Mouse (Mus musculus) large intestine, adult 2 months (tissue): ENCODE data around the gene Aars2. TPM values are rescaled to one million over a fixed set of nuclear protein-coding genes. Genes with fewer than 3 reads are reported as not detected.
A peak's percentile ranks its signal among the peaks of the same experiment; 100 is the strongest.

Experiments
- DNase-seq: peaks from one replicate; pipeline ENCODE4 v3.0.0-alpha.2; 2012; ENCODE audit warnings: low read depth, low spot score
- WGBS: fragments of 180-500 bp; shearing (Covaris S2); methylation state at CpG from one replicate; pipeline ENCODE4 v1.1.7; 2018; 5-methylcytosine and 5-hydroxymethylcytosine counted together
- polyA plus RNA-seq: library from polyadenylated mRNA; depleted of rRNA; stranded (reverse); fragments of >200 nt; gene quantifications from 2 replicates; pipeline ENCODE4 v1.2.3, GENCODE M21; 2012; rRNA removed

Aars2 gene
- 9.8 and 12.6 TPM in 2 replicates for polyA plus RNA-seq

GRCm38 (mm10) chr17:45506700-45507189 lies at the start of gene Aars2:
Gene Aars2 (plus strand): TSS chr17:45506841.
- WGBS, result 2% methylated on average over 42 of the region's 42 CpGs
- peak; percentile 70 for DNase-seq

- DNase-seq, result no peak
- WGBS, result 96% methylated on average over 5 of the region's 5 CpGs
Observed at GRCm38 (mm10) chr17:45457487-45457886, 49.2 kb upstream of the Aars2 start.

GRCm38 (mm10) chr17:45458516-45458915 lies 48.1 kb upstream of the Aars2 start:
- WGBS, result 81% methylated on average over 4 of the region's 4 CpGs
- DNase-seq, result no peak

GRCm38 (mm10) chr17:45459062-45459461 lies 47.6 kb upstream of the Aars2 start:
- WGBS, result 85% methylated on average over 8 of the region's 8 CpGs

GRCm38 (mm10) chr17:45462506-45462905 lies 44.1 kb upstream of the Aars2 start:
- DNase-seq, result no peak

More at GRCm38 (mm10) chr17:45459062-45459461, 47.6 kb upstream of the Aars2 start:
- no peak for DNase-seq

GRCm38 (mm10) chr17:45464255-45464654 lies 42.4 kb upstream of the Aars2 start:
- 86% methylated on average over 9 of the region's 9 CpGs for WGBS
- DNase-seq, result no peak

More at GRCm38 (mm10) chr17:45462506-45462905, 44.1 kb upstream of the Aars2 start:
- 91% methylated on average over 4 of the region's 4 CpGs for WGBS

GRCm38 (mm10) chr17:45466701-45467100 lies 39.9 kb upstream of the Aars2 start:
- 61% methylated on average over 2 of the region's 2 CpGs for WGBS

GRCm38 (mm10) chr17:45468302-45468701 lies 38.3 kb upstream of the Aars2 start:
- 81% methylated on average over 5 of the region's 5 CpGs for WGBS
- DNase-seq, result no peak

More at GRCm38 (mm10) chr17:45466701-45467100, 39.9 kb upstream of the Aars2 start:
- DNase-seq, result no peak

- 77% methylated on average over 7 of the region's 7 CpGs for WGBS
- DNase-seq, result no peak
Observed at GRCm38 (mm10) chr17:45470726-45471125, 35.9 kb upstream of the Aars2 start.

- WGBS, result 60% methylated on average over 6 of the region's 6 CpGs
- no peak for DNase-seq
Observed at GRCm38 (mm10) chr17:45473667-45474066, 33.0 kb upstream of the Aars2 start.

- no peak for DNase-seq
- 71% methylated on average over 8 of the region's 8 CpGs for WGBS
Observed at GRCm38 (mm10) chr17:45474146-45474545, 32.5 kb upstream of the Aars2 start.

GRCm38 (mm10) chr17:45474669-45475465 lies 31.8 kb upstream of the Aars2 start, which contains the start of gene Spats1:
Gene Spats1 (minus strand): TSS chr17:45475415.
- 5% methylated on average over 30 of the region's 30 CpGs for WGBS
- DNase-seq, result no peak

GRCm38 (mm10) chr17:45478234-45478825 lies 28.3 kb upstream of the Aars2 start:
- 11% methylated on average over 12 of the region's 12 CpGs for WGBS
- DNase-seq, result peak; percentile 52

GRCm38 (mm10) chr17:45480429-45480828 lies 26.2 kb upstream of the Aars2 start:
- no peak for DNase-seq
- 22% methylated on average over 2 of the region's 2 CpGs for WGBS

- 85% methylated on average over 7 of the region's 7 CpGs for WGBS
- DNase-seq, result no peak
Observed at GRCm38 (mm10) chr17:45485581-45485980, 21.1 kb upstream of the Aars2 start.

- 13% methylated on average over 5 of the region's 5 CpGs for WGBS
- no peak for DNase-seq
Observed at GRCm38 (mm10) chr17:45487216-45487615, 19.4 kb upstream of the Aars2 start.

- DNase-seq, result no peak
- 79% methylated on average over 23 of the region's 23 CpGs for WGBS
Observed at GRCm38 (mm10) chr17:45488321-45489254, 18.1 kb upstream of the Aars2 start.

GRCm38 (mm10) chr17:45489736-45490135 lies 16.9 kb upstream of the Aars2 start:
- WGBS, result 72% methylated on average over 6 of the region's 6 CpGs

GRCm38 (mm10) chr17:45490532-45491154 lies 16.0 kb upstream of the Aars2 start:
- 66% methylated on average over 13 of the region's 13 CpGs for WGBS
- no peak for DNase-seq

More at GRCm38 (mm10) chr17:45489736-45490135, 16.9 kb upstream of the Aars2 start:
- no peak for DNase-seq
